ENCODE assay signal across 8 mouse cellular contexts in the genomic region with DNA sequence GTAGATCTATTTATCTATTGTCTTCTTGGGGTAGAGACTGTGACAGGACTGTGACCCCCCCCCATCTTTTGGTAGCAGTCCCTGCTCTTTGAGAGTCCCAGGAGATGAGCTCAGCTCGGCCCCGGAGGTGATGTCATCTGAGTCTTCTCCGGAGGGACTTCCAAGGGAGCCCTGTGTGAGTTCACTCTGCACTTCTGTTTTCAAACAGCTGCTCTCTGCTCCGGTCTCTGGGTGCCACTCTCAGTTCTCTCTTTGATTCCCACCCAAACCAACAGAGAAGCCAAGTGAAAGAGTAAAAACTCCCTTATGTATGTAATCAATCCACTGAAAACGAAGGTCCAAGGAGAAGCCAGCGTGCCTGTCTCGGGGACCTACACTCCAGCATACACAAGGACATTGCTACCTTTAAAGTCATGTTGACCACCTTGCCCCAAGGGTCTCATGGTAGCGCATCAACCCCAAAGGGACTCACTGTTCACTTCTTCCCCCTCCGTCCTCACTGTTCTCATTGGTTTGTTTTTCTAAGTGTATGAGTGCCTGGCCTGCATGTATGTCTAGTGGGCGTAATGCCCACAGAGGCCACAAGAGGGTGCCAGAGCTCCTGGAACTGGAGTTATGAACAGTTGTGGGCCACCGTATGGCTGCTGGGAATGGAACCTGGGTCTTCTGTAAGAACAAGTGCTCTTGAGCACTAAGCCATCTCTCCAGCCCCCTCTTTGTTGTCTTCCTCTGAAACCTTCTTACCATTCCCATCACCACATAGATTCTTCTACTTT. TPM values are rescaled to one million over a fixed set of nuclear protein-coding genes. Genes with fewer than 3 reads are reported as not detected.
DNase-seq lines count a peak whose midpoint lies in the region; ATAC-seq lines count a peak whose summit lies in the region.

No protein-coding gene starts in this region.

- no peak overlapping the region for H3K4me2 ChIP-seq in midbrain, embryonic 14.5 days (ENCODE audit: low read length)
- H3K4me2 ChIP-seq in midbrain, embryonic 16.5 days (ENCODE audit: low read length): no peak overlapping the region

- H3K9ac ChIP-seq in midbrain, embryonic 14.5 days (replicated peaks; ENCODE audit: low read length): no peak overlapping the region
- no peak overlapping the region for H3K9ac ChIP-seq in midbrain, embryonic 16.5 days (ENCODE audit: low read depth, low read length)

- H3K4me3 ChIP-seq in midbrain, embryonic 14.5 days (replicated peaks; ENCODE audit: low read depth, low read length): no peak overlapping the region
- H3K4me3 ChIP-seq in midbrain, embryonic 16.5 days (ENCODE audit: low read depth, low read length): no peak overlapping the region

- no peak overlapping the region for H3K27ac ChIP-seq in midbrain, embryonic 14.5 days (replicated peaks; ENCODE audit: low read depth, low read length)
- no peak overlapping the region for H3K27ac ChIP-seq in midbrain, embryonic 16.5 days (ENCODE audit: low read length)

- ATAC-seq in cerebellum, adult (ENCODE audit: insufficient number of reproducible peaks, low FRiP score, low TSS enrichment): no peak
- ATAC-seq in midbrain, embryonic 14.5 days (ENCODE audit: low FRiP score, low TSS enrichment): no peak
- ATAC-seq in midbrain, embryonic 16.5 days: no peak

- no peaks in the 10 kb centered on the region for H3K27me3 ChIP-seq in midbrain, embryonic 14.5 days (ENCODE audit: control insufficient read depth, insufficient read depth, low read length)
- no peaks in the 10 kb centered on the region for H3K27me3 ChIP-seq in midbrain, embryonic 16.5 days (ENCODE audit: control insufficient read depth, insufficient read depth, low read depth, low read length)

- WGBS in midbrain, embryonic 14.5 days: 82% methylated on average over 11 of the region's 11 CpGs
- WGBS in midbrain, embryonic 16.5 days: 83% methylated on average over 11 of the region's 11 CpGs

- H3K9me3 ChIP-seq in midbrain, embryonic 14.5 days (ENCODE audit: control insufficient read depth, low read length): no peaks in the 10 kb centered on the region
- H3K9me3 ChIP-seq in midbrain, embryonic 16.5 days (replicated peaks; ENCODE audit: control insufficient read depth, low read length, poor library complexity, severe bottlenecking): no peaks in the 10 kb centered on the region

- peak; percentile 28 to 44 for DNase-seq in cerebellum, postnatal 36 days
- DNase-seq in midbrain, embryonic 14.5 days: peak; percentile 44
- peak; percentile 55 for DNase-seq in embryo, embryonic 11 days
- peak; percentile 40 to 41 for DNase-seq in lung, adult 18-20 months
- DNase-seq in spleen, adult 12 weeks (ENCODE audit: low spot score): peak; percentile 49
- DNase-seq in ovary, postnatal 14 days (ENCODE audit: low spot score): no peak

- H3K36me3 ChIP-seq in midbrain, embryonic 14.5 days (ENCODE audit: control insufficient read depth, insufficient read depth, low read length): no peaks in the 10 kb centered on the region
- H3K36me3 ChIP-seq in midbrain, embryonic 16.5 days (ENCODE audit: control insufficient read depth, insufficient read depth, low read length): no peaks in the 10 kb centered on the region

- peaks cover 6% of the 10 kb centered on the region; the same call in 1 of the 2 replicates for H3K4me1 ChIP-seq in midbrain, embryonic 14.5 days (ENCODE audit: control insufficient read depth, insufficient read depth, low read length)
- peaks cover 5% of the 10 kb centered on the region; the same call in 1 of the 2 replicates for H3K4me1 ChIP-seq in midbrain, embryonic 16.5 days (ENCODE audit: control insufficient read depth, insufficient read depth, low read length)

RNA-seq across cellular contexts. Expression of gene Tmprss13, which starts 19.5 kb away (rescaled TPM):
- polyA plus RNA-seq in midbrain, embryonic 14.5 days (2014; fragmentation: Nextera tagmentation; extraction: Ambion mirVana): 0.07 TPM in 1 of 2 replicates, not detected in the other
- not detected in 2 replicates for polyA plus RNA-seq in midbrain, embryonic 16.5 days (2015; fragmentation: Nextera tagmentation; extraction: Ambion mirVana)

RNA-seq across cellular contexts. Expression of gene Il10ra, which starts 30.5 kb away (rescaled TPM):
- polyA plus RNA-seq in midbrain, embryonic 14.5 days (2014; fragmentation: Nextera tagmentation; extraction: Ambion mirVana): 0.34 and 0.67 TPM in 2 replicates
- polyA plus RNA-seq in midbrain, embryonic 16.5 days (2015; fragmentation: Nextera tagmentation; extraction: Ambion mirVana): 0.48 and 0.64 TPM in 2 replicates
